Mouse (Mus musculus) stomach, embryonic 16.5 days (tissue): ENCODE measurements around the gene Best1. TPM values are rescaled to one million over a fixed set of nuclear protein-coding genes. Genes with fewer than 3 reads are reported as not detected.

Source experiments
- ATAC-seq: fragments of 200-750 bp; cut with Nextera tagmentation; 2 replicates; pipeline ENCODE4 v1.8.0; 2017; ENCODE audit warnings: moderate number of reproducible peaks, moderate TSS enrichment; ENCODE audit not compliant: insufficient read depth, low FRiP score
- H3K27ac ChIP-seq: fragments of 300-500 bp; sonication (generic); 2 replicates; pipeline ENCODE4 v1.5.1; 2014; ENCODE audit warnings: low read length
- H3K27me3 ChIP-seq: fragments of 300-500 bp; sonication (generic); 2 replicates; pipeline ENCODE4 v1.6.1; 2014; ENCODE audit warnings: low read length, control low read depth, mixed read lengths; ENCODE audit not compliant: control insufficient read depth, insufficient read depth
- H3K36me3 ChIP-seq: fragments of 300-500 bp; sonication (generic); 2 replicates; pipeline ENCODE4 v1.6.1; 2014; ENCODE audit warnings: low read length; ENCODE audit not compliant: control insufficient read depth, insufficient read depth
- H3K4me1 ChIP-seq: fragments of 300-500 bp; sonication (generic); 2 replicates; pipeline ENCODE4 v1.6.1; 2014; ENCODE audit warnings: low read length, control low read depth, mixed read lengths; ENCODE audit not compliant: control insufficient read depth, insufficient read depth
- H3K4me2 ChIP-seq: fragments of 300-500 bp; sonication (generic); 2 replicates; pipeline ENCODE4 v1.6.1; 2014; ENCODE audit warnings: low read depth, low read length, mixed read lengths
- H3K4me3 ChIP-seq: fragments of 300-500 bp; sonication (generic); replicated peaks from 2 replicates; pipeline ENCODE4 v1.5.1; 2014; ENCODE audit warnings: mild to moderate bottlenecking, low read length
- H3K9ac ChIP-seq: fragments of 300-500 bp; sonication (generic); 2 replicates; pipeline ENCODE4 v1.6.1; 2014; ENCODE audit warnings: low read length
- H3K9me3 ChIP-seq: fragments of 300-500 bp; sonication (generic); replicated peaks from 2 replicates; pipeline ENCODE4 v1.6.1; 2016; ENCODE audit warnings: low read length, control low read depth; ENCODE audit not compliant: control insufficient read depth
- WGBS: fragments of 180-500 bp; shearing (Covaris S2); extraction: QIAGEN DNeasy Blood & Tissue Kit; methylation state at CpG from one replicate; pipeline ENCODE4 v1.1.7; 2014; 5-methylcytosine and 5-hydroxymethylcytosine counted together
- polyA plus RNA-seq: library from polyadenylated mRNA; unstranded; fragments of >200 nt; fragmentation: Nextera tagmentation; extraction: Ambion mirVana; gene quantifications from 2 replicates; pipeline ENCODE4 v1.2.1, GENCODE M21; 2015

The Best1 gene
- polyA plus RNA-seq, 1 experiment from 2014 or later = 0.61 TPM

DNA sequence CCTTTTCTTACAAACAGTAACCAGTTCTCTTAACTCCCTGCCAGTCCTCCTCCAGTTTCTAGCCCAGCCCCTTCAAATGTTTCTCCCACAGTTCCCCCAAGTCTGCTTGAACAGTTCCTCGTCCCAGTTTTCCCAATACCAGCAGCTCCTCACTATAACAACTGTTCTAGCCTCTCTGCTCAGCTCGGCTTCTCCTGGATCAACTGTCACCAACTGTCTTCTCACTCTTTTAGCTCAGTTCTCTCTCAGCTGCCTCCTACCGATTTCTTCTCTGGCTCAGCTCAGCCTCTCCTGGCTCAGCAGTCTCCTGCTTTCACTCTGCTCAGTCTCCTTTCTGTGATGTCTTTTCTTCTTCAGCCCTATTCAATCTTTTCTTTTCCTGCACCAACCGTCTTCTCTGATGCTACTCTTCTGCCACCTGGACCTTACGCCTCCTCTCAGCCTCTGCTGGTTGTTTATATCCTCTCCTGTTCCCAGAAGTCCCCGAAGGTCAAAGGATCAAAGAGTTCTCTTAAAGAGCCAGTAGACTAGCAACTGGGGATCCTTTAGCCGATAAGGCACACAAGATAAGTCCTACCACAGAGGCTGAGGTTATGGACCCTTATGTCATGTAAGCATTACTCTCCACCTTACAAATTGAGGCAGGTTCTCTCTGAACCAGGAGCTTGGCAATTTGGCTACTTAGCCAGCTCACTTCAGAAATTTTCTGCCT, 37.1 kb downstream of the Best1 start:
- no peak overlapping the region for H3K4me3 ChIP-seq
- H3K27ac ChIP-seq = no peak overlapping the region
- no peaks in the 10 kb centered on the region for H3K36me3 ChIP-seq
- no peaks in the 10 kb centered on the region for H3K9me3 ChIP-seq
- H3K9ac ChIP-seq = no peak overlapping the region
- H3K4me2 ChIP-seq = no peak overlapping the region
- H3K4me1 ChIP-seq = 0 out of 2 replicates have a peak, but pooled peaks cover 2% of the 10 kb centered on the region
- 16% methylated on average over 7 of the region's 7 CpGs for WGBS
- ATAC-seq = no peak
- H3K27me3 ChIP-seq = no peaks in the 10 kb centered on the region

DNA sequence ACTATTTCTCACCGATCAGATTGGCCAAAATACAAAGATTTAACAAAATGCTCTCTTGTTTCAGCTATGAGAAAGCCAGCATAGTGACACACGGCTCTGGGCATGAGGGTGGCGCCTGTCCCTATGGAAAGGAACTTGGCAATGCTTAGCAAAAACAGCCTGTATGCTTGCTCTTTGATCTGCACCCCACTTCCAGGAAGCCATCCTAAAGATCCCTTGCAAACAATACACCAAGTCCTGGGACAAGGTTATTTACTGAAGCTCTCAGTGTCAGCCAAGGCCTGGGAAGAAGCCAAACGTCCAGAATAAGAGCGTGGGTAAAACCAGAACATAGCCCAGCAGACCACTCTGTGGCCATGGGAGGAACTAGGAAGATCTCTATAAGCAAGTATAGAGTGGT, 40.7 kb downstream of the Best1 start:
- no peak for ATAC-seq
- no peak overlapping the region for H3K9ac ChIP-seq
- no peak overlapping the region for H3K27ac ChIP-seq
- H3K4me3 ChIP-seq = no peak overlapping the region
- H3K27me3 ChIP-seq = no peaks in the 10 kb centered on the region
- no peaks in the 10 kb centered on the region for H3K9me3 ChIP-seq
- H3K4me2 ChIP-seq = no peak overlapping the region
- H3K36me3 ChIP-seq = no peaks in the 10 kb centered on the region
- H3K4me1 ChIP-seq = no peaks in the 10 kb centered on the region
- WGBS = 78% methylated on average over 5 of the region's 5 CpGs

DNA sequence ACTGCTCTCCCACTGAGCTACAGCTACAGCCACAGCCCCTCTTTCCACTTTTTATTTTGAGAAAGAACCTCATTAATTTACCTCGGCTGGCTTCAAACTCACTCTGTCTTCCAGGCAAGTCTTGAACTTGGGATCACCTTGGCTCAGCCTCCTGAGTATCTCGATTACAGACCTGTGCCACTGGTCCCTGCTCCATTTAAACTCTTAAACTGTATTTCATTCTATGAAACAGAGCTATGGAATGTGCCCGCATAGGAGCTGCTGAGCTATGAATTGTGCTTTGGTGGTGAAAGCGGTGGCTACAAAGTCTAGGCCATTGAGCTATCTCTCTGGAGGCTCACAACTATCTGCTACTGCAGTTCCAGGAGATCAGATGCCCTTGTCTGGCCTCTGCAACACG, 43.5 kb downstream of the Best1 start:
- Histone ChIP-seq H3K36me3 (no peaks in the 10 kb centered on the region), H3K4me2 (no peak overlapping the region), H3K9me3 (no peaks in the 10 kb centered on the region), H3K4me1 (peaks cover 18% of the 10 kb centered on the region), H3K27ac (no peak overlapping the region), H3K27me3 (no peaks in the 10 kb centered on the region), H3K9ac (no peak overlapping the region), H3K4me3 (no peak overlapping the region)
- no peak for ATAC-seq
- 84% methylated on average over 5 of the region's 5 CpGs for WGBS

DNA sequence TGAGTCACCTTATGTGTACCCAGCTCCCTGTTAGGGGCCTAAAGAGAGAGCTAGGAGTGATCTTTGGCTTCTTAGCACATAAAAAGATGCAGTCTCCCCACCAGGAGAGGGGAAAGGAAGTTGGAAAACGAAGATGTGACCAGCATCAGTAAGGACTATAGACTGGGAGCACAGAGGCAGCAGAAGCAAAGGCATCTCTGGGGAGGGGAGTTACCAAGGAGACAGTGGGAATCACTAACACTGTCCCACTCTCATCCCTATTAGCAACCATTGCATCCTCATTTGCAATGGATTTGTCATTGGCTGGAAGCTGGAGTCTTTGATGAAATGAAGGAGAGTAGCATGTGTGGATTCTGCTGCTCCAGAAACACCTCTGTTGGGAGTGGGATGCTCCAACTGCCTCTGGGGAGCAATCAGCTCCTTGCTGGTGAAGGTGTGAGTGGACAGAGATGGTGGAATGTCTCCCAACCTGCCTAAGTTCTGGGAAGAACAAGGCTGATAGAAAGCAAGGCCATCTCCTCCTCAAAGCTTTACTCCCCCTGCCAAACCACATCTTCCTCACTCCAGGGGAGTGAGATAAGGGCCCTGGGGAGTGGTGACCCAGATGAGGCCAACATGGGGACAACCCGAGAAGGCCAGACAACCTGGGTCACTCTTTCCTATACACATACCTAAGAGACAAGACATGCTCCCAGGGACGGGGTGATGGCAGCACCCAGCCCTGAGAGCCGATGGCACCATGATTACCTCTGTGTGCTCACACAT, 44.6 kb downstream of the Best1 start:
- no peak overlapping the region for H3K4me2 ChIP-seq
- H3K4me1 ChIP-seq = peaks cover 18% of the 10 kb centered on the region
- ATAC-seq = no peak
- H3K36me3 ChIP-seq = no peaks in the 10 kb centered on the region
- no peak overlapping the region for H3K4me3 ChIP-seq
- no peak overlapping the region for H3K9ac ChIP-seq
- no peaks in the 10 kb centered on the region for H3K9me3 ChIP-seq
- H3K27ac ChIP-seq = no peak overlapping the region
- 77% methylated on average over 4 of the region's 4 CpGs for WGBS
- no peaks in the 10 kb centered on the region for H3K27me3 ChIP-seq

DNA sequence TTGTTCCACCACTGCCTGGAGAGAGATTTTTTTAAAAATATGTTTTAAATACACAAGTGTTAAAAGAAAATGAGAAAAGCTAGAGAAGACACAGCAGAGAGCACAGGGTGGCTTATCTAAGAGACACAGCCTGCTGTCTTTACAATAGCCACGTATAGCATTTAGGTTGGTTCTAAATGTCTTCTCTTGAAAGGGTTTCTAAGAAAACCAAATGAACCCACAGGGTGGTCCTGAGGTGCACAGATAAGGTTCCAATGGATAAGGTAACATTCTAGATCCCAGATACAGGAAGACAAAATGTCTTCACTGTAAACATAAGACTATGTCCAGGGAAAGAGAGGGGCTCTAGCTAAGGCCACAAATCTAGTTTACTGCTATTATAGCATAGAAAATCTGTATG, 46.0 kb downstream of the Best1 start:
- H3K4me1 ChIP-seq = peaks cover 18% of the 10 kb centered on the region
- 55% methylated on average over 1 of the region's 1 CpGs for WGBS
- peak overlapping the region; percentile 98 for H3K27ac ChIP-seq
- H3K9ac ChIP-seq = peak overlapping the region; percentile 70; the same call in 1 of the 2 replicates
- H3K27me3 ChIP-seq = no peaks in the 10 kb centered on the region
- H3K36me3 ChIP-seq = no peaks in the 10 kb centered on the region
- H3K9me3 ChIP-seq = no peaks in the 10 kb centered on the region
- H3K4me3 ChIP-seq = no peak overlapping the region
- no peak overlapping the region; the same call in 1 of the 2 replicates for H3K4me2 ChIP-seq
- no peak for ATAC-seq

DNA sequence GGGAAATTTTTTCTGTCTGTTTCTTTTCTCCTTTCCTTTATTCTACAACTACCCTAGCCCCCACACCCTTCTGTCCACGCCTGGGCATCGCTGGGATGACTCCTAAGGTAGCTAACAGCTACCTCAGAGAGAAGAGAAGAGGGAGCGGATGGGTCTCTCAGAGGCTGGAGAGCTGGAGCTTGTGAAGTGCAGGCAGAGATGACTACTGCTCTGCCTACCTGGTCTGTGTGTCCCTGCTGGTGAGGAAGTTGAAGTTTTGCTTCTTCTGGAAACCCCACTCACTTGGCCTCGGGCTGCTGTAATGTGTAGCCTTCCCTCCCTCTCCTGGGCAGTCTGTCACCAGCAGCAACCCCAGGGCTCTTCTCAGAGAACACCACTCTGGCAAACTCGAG, 46.6 kb downstream of the Best1 start:
- Histone ChIP-seq H3K9me3 (no peaks in the 10 kb centered on the region), H3K36me3 (no peaks in the 10 kb centered on the region), H3K27ac (peak overlapping the region; percentile 98), H3K9ac (peak overlapping the region; percentile 70), H3K4me2 (peak overlapping the region; percentile 55), H3K4me1 (peaks cover 18% of the 10 kb centered on the region), H3K27me3 (no peaks in the 10 kb centered on the region), H3K4me3 (peak overlapping the region; percentile 26)
- ATAC-seq = peak; percentile 79
- WGBS = 32% methylated on average over 5 of the region's 5 CpGs

DNA sequence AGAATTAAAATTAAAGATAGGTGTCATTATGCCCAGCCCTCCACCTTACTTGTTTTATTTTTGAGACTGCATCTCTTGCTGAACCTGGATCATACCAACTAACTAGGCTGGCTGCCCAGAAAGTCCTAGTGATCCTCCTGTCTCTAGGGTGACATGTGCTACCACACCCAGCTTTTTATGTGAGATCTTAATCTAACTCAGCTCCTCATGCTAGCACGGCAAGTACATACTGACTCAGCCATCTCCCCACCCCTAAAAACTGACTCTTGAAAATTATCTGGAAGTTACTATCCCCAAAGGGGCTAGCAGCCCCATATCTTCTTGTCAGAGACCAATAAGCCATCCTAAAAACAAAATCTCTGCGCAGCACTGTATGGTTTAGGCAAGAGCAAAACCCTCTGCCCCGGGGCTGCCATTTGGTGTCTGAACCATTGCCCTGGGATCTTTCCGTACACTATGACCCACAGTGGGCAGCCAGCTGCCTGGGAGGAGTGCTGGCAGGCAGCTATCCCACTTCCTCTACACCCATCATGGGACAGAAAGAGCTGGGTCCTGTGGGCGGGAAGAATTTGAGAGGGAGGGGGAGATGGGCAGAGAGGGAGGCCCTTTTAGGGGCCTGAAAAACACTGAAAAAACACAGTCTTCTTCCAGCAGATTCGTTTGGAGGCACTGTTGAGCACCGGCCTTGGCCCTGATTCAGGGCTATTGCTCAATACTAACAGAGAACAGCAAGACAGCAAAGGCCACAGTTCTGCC, 47.2 kb downstream of the Best1 start:
- peak overlapping the region; percentile 70 for H3K9ac ChIP-seq

DNA sequence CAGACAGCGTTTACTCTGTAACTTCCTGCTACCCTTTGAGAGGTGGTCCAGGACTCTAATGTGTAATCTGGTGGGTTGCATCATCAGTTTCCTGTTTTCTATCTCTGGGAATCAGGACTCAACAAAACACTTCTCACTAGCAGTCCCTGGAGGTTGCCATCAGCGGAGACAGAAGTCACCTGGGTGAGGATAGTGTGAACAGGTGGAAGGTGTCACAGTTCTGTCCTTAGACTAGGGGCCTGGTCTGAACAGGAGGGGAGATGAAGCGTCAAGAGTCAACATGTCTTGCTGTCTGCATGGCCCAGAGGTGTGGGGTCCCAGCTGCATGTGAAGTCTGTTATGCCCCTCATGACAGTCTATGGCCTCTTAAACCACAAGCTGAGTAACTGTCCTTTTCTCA, 48.5 kb downstream of the Best1 start:
- Histone ChIP-seq H3K36me3 (no peaks in the 10 kb centered on the region), H3K9ac (no peak overlapping the region), H3K4me3 (no peak overlapping the region), H3K27ac (no peak overlapping the region), H3K27me3 (no peaks in the 10 kb centered on the region), H3K4me2 (no peak overlapping the region), H3K4me1 (peaks cover 18% of the 10 kb centered on the region), H3K9me3 (no peaks in the 10 kb centered on the region)
- 83% methylated on average over 3 of the region's 3 CpGs for WGBS
- no peak for ATAC-seq

More for the DNA sequence above, 47.2 kb downstream of the Best1 start:
- Histone ChIP-seq H3K4me3 (peak overlapping the region; percentile 26), H3K27me3 (no peaks in the 10 kb centered on the region), H3K27ac (peak overlapping the region; percentile 98), H3K36me3 (no peaks in the 10 kb centered on the region), H3K9me3 (no peaks in the 10 kb centered on the region), H3K4me1 (peaks cover 18% of the 10 kb centered on the region), H3K4me2 (peak overlapping the region; percentile 55)
- peak; percentile 87 for ATAC-seq
- WGBS = 23% methylated on average over 7 of the region's 7 CpGs

DNA sequence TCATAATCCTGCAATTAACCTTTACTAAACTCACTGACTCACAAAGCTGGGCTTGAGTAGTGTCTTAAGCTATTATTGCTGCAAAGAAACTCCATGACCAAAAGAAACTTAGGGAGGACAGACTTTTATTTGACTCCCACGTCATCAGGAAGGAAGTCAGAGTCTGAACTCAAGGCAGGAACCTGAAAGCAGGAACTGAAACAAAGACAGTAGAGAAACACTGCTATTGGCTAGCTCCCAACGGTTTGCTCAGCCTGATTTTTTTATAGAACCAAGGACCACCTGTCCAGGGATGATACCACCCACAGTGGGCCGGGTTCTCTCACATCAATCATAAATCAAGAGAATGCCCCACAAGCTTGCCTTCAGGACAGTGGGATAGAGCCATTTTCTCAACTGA, 49.0 kb downstream of the Best1 start:
- H3K4me2 ChIP-seq = no peak overlapping the region
- WGBS = 77% methylated on average over 3 of the region's 3 CpGs

More for the DNA sequence above, 49.0 kb downstream of the Best1 start:
- no peak overlapping the region; the same call in 1 of the 2 replicates for H3K27ac ChIP-seq
- H3K9me3 ChIP-seq = no peaks in the 10 kb centered on the region
- H3K4me1 ChIP-seq = peaks cover 18% of the 10 kb centered on the region
- H3K27me3 ChIP-seq = no peaks in the 10 kb centered on the region
- H3K4me3 ChIP-seq = no peak overlapping the region
- no peak for ATAC-seq
- H3K9ac ChIP-seq = no peak overlapping the region
- no peaks in the 10 kb centered on the region for H3K36me3 ChIP-seq
